Mouse (Mus musculus) hindbrain, embryonic 10.5 days (tissue): ENCODE data around the gene Zc3h12c. TPM values are rescaled to one million over a fixed set of nuclear protein-coding genes. Genes with fewer than 3 reads are reported as not detected.
"Not testable (repeated sequence)": the region's sequence is repeated elsewhere in the genome, so short reads cannot be mapped to it uniquely, and the experiment has no call there.

Experiments used
- DNase-seq: peaks from one replicate; pipeline ENCODE4 v3.0.0-alpha.2; 2017; ENCODE audit warnings: low spot score
- H3K27ac ChIP-seq: fragments of 300-500 bp; sonication (generic); 2 replicates; pipeline ENCODE4 v1.5.1; 2016; ENCODE audit warnings: mild to moderate bottlenecking, moderate library complexity
- H3K27me3 ChIP-seq: fragments of 300-500 bp; sonication (generic); 2 replicates; pipeline ENCODE4 v1.6.1; 2016; ENCODE audit warnings: mild to moderate bottlenecking; ENCODE audit not compliant: poor library complexity, insufficient read depth, severe bottlenecking
- H3K36me3 ChIP-seq: fragments of 300-500 bp; sonication (generic); 2 replicates; pipeline ENCODE4 v1.6.1; 2016; ENCODE audit warnings: mild to moderate bottlenecking, moderate library complexity
- H3K4me1 ChIP-seq: fragments of 300-500 bp; sonication (generic); replicated peaks from 2 replicates; pipeline ENCODE4 v1.6.1; 2016; ENCODE audit warnings: mild to moderate bottlenecking
- H3K4me3 ChIP-seq: fragments of 300-500 bp; sonication (generic); 2 replicates; pipeline ENCODE4 v1.5.1; 2016; ENCODE audit warnings: mild to moderate bottlenecking, moderate library complexity
- H3K9me3 ChIP-seq: fragments of 300-500 bp; sonication (generic); 2 replicates; pipeline ENCODE4 v1.6.1; 2016; ENCODE audit warnings: mild to moderate bottlenecking, moderate library complexity
- WGBS: fragments of 180-500 bp; shearing (Covaris S2); methylation state at CpG from one replicate; pipeline ENCODE4 v1.1.7; 2016; 5-methylcytosine and 5-hydroxymethylcytosine counted together
- polyA plus RNA-seq: library from polyadenylated mRNA; unstranded; fragments of >200 nt; fragmentation: Nextera tagmentation; extraction: Ambion mirVana; gene quantifications from 2 replicates; pipeline ENCODE4 v1.2.1, GENCODE M21; 2016

Gene Zc3h12c
- polyA plus RNA-seq, 1 experiment from 2014 or later: 7.2 TPM

GRCm38 (mm10) chr9:52093108-52093507 is 75.3 kb downstream of the Zc3h12c start:
- Histone ChIP-seq H3K27me3 (no peaks in the 10 kb centered on the region), H3K4me1 (peaks cover 5% of the 10 kb centered on the region; the same call in 1 of the 2 replicates), H3K4me3 (no peak overlapping the region), H3K36me3 (peaks cover 35% of the 10 kb centered on the region), H3K9me3 (no peaks in the 10 kb centered on the region), H3K27ac (no peak overlapping the region)
- 61% methylated on average over 8 of the region's 8 CpGs for WGBS
- DNase-seq: no peak

GRCm38 (mm10) chr9:52092311-52092710 is 76.1 kb downstream of the Zc3h12c start:
- H3K36me3 ChIP-seq: peaks cover 43% of the 10 kb centered on the region
- WGBS: 93% methylated on average over 5 of the region's 5 CpGs
- H3K27me3 ChIP-seq: no peaks in the 10 kb centered on the region
- H3K27ac ChIP-seq: no peak overlapping the region
- no peaks in the 10 kb centered on the region for H3K9me3 ChIP-seq
- no peak for DNase-seq
- H3K4me1 ChIP-seq: peaks cover 2% of the 10 kb centered on the region; the same call in 1 of the 2 replicates
- H3K4me3 ChIP-seq: no peak overlapping the region

- no peak overlapping the region for H3K27ac ChIP-seq
- WGBS: 94% methylated on average over 9 of the region's 9 CpGs
Observed at GRCm38 (mm10) chr9:52091752-52092151, 76.6 kb downstream of the Zc3h12c start.

GRCm38 (mm10) chr9:52082414-52082813 is 86.0 kb downstream of the Zc3h12c start:
- peaks cover 100% of the 10 kb centered on the region for H3K36me3 ChIP-seq
- H3K9me3 ChIP-seq: no peaks in the 10 kb centered on the region
- H3K27me3 ChIP-seq: no peaks in the 10 kb centered on the region
- H3K4me3 ChIP-seq: no peak overlapping the region
- 92% methylated on average over 4 of the region's 4 CpGs for WGBS
- DNase-seq: no peak
- H3K27ac ChIP-seq: no peak overlapping the region
- no peaks in the 10 kb centered on the region for H3K4me1 ChIP-seq

More at GRCm38 (mm10) chr9:52091752-52092151, 76.6 kb downstream of the Zc3h12c start:
- H3K36me3 ChIP-seq: peaks cover 48% of the 10 kb centered on the region
- H3K4me1 ChIP-seq: no peaks in the 10 kb centered on the region
- H3K9me3 ChIP-seq: no peaks in the 10 kb centered on the region
- DNase-seq: no peak
- no peaks in the 10 kb centered on the region for H3K27me3 ChIP-seq
- no peak overlapping the region for H3K4me3 ChIP-seq

- Histone ChIP-seq H3K27me3 (no peaks in the 10 kb centered on the region), H3K36me3 (peaks cover 100% of the 10 kb centered on the region)
Observed at GRCm38 (mm10) chr9:52081979-52082378, 86.4 kb downstream of the Zc3h12c start.

GRCm38 (mm10) chr9:52077692-52078091 is 90.7 kb downstream of the Zc3h12c start:
- H3K27ac ChIP-seq: no peak overlapping the region
- 93% methylated on average over 1 of the region's 1 CpGs for WGBS
- H3K27me3 ChIP-seq: no peaks in the 10 kb centered on the region
- no peaks in the 10 kb centered on the region for H3K4me1 ChIP-seq
- DNase-seq: no peak
- no peaks in the 10 kb centered on the region for H3K9me3 ChIP-seq
- H3K4me3 ChIP-seq: no peak overlapping the region
- H3K36me3 ChIP-seq: peaks cover 100% of the 10 kb centered on the region

More at GRCm38 (mm10) chr9:52081979-52082378, 86.4 kb downstream of the Zc3h12c start:
- H3K27ac ChIP-seq: no peak overlapping the region
- no peak for DNase-seq
- 95% methylated on average over 2 of the region's 2 CpGs for WGBS
- H3K4me3 ChIP-seq: no peak overlapping the region
- no peaks in the 10 kb centered on the region for H3K4me1 ChIP-seq
- no peaks in the 10 kb centered on the region for H3K9me3 ChIP-seq

GRCm38 (mm10) chr9:52076089-52076488 is 92.3 kb downstream of the Zc3h12c start:
- no peaks in the 10 kb centered on the region for H3K4me1 ChIP-seq
- H3K4me3 ChIP-seq: no peak overlapping the region
- WGBS: 93% methylated on average over 2 of the region's 2 CpGs
- peaks cover 98% of the 10 kb centered on the region for H3K36me3 ChIP-seq
- no peaks in the 10 kb centered on the region for H3K9me3 ChIP-seq
- no peak overlapping the region for H3K27ac ChIP-seq
- H3K27me3 ChIP-seq: no peaks in the 10 kb centered on the region
- DNase-seq: no peak

GRCm38 (mm10) chr9:52072202-52072601 is 96.2 kb downstream of the Zc3h12c start:
- Histone ChIP-seq H3K27me3 (no peaks in the 10 kb centered on the region), H3K36me3 (peaks cover 96% of the 10 kb centered on the region), H3K27ac (no peak overlapping the region), H3K4me1 (no peaks in the 10 kb centered on the region), H3K9me3 (no peaks in the 10 kb centered on the region), H3K4me3 (no peak overlapping the region)
- DNase-seq: no peak

- not testable (repeated sequence) for H3K27me3 ChIP-seq, H3K4me1 ChIP-seq, H3K27ac ChIP-seq, H3K4me3 ChIP-seq, H3K9me3 ChIP-seq, DNase-seq
- H3K36me3 ChIP-seq: peaks cover 96% of the 10 kb centered on the region
Observed at GRCm38 (mm10) chr9:52071352-52071751, 97.0 kb downstream of the Zc3h12c start.

GRCm38 (mm10) chr9:52070052-52070451 is 98.3 kb downstream of the Zc3h12c start:
- WGBS: 97% methylated on average over 2 of the region's 2 CpGs
- no peak for DNase-seq
- Histone ChIP-seq H3K4me1 (no peaks in the 10 kb centered on the region), H3K36me3 (peaks cover 96% of the 10 kb centered on the region), H3K4me3 (no peak overlapping the region), H3K9me3 (no peaks in the 10 kb centered on the region), H3K27me3 (no peaks in the 10 kb centered on the region), H3K27ac (no peak overlapping the region)

Other genes with a start within 250 kb of the Zc3h12c start
- gene Fdx1, start 205.0 kb downstream of the Zc3h12c start, polyA plus RNA-seq: 46.3 and 47.6 TPM in 2 replicates
- 128 and 160 TPM in 2 replicates for gene Rdx, start 121.4 kb downstream of the Zc3h12c start, polyA plus RNA-seq